ENCODE assay signal across 9 mouse cellular contexts in the genomic region with DNA sequence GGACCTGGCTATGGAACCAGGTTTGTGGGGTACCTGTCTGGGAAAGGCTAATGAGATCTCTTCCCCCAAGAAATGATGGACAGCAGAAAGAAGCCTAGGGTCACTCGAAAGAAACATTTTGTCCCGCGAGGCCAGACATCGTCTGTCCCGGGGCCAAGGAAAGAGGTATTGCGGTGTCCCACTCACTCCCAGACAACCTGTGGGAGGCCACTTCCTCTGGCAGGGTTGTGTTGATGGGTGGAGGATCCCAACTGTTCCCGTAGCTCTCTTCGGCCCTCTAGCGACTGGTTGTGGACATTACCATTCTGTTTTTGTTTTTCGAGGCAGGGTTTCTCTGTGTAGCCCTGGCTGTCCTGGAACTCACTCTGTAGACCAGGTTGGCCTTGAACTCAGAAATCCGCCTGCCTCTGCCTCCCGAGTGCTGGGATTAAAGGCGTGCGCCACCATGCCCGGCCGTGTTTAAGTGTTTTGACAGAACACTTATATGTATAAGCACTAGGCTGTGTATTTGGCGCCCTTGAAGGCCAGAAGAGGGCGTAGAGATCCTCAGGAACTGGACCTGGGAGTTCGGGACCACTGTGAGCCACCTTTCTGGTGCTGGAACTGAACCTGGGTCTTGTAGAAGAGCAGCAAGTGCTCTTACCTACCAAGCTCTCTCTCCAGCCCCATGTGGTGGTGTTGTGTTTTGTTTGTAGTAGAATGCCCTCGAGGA. TPM values are rescaled to one million over a fixed set of nuclear protein-coding genes. Genes with fewer than 3 reads are reported as not detected.
DNase-seq lines count a peak whose midpoint lies in the region; ATAC-seq and TF ChIP-seq lines count a peak whose summit lies in the region.
"Had no signal": no experiment of that assay in that cellular context is flagged by ENCODE, and none has a peak within 500 bp of the region (broad histone marks: within the 10 kb centered on the region; RNA-seq: fewer than 3 reads in every experiment).

No protein-coding gene starts in this region.

- H3K27ac ChIP-seq in thymus, adult 2 months (ENCODE audit: control insufficient read depth, insufficient read depth, low read length): no peak overlapping the region
- H3K27ac ChIP-seq in gastrocnemius, adult 2 months: peak overlapping the region; percentile 79
- H3K27ac ChIP-seq in hindbrain, postnatal 0 days: no peak overlapping the region
- peak overlapping the region; percentile 65; the same call in 1 of the 2 replicates for H3K27ac ChIP-seq in limb, embryonic 10.5 days
- H3K27ac ChIP-seq in midbrain, embryonic 11.5 days (ENCODE audit: low read depth, low read length): no peak overlapping the region
- peak overlapping the region; percentile 63; the same call in 1 of the 2 replicates for H3K27ac ChIP-seq in spleen, adult 2 months (ENCODE audit: insufficient read depth, low read length)

- no peak overlapping the region for H3K9ac ChIP-seq in hindbrain, postnatal 0 days (replicated peaks; ENCODE audit: low read length)
- H3K9ac ChIP-seq in midbrain, embryonic 11.5 days (ENCODE audit: low read length): no peak overlapping the region

- H3K27me3 ChIP-seq in thymus, adult 2 months (ENCODE audit: control insufficient read depth, insufficient read depth, low read length): peaks cover 23% of the 10 kb centered on the region
- peaks cover 34% of the 10 kb centered on the region for H3K27me3 ChIP-seq in hindbrain, postnatal 0 days (ENCODE audit: insufficient read depth, low read length)
- H3K27me3 ChIP-seq in limb, embryonic 10.5 days (ENCODE audit: low read depth, poor library complexity, severe bottlenecking): peaks cover 70% of the 10 kb centered on the region
- peaks cover 37% of the 10 kb centered on the region for H3K27me3 ChIP-seq in midbrain, embryonic 11.5 days (ENCODE audit: control insufficient read depth, insufficient read depth, low read length)
- H3K27me3 ChIP-seq in spleen, adult 2 months (ENCODE audit: control insufficient read depth, insufficient read depth, low read length): peaks cover 24% of the 10 kb centered on the region

- no peak overlapping the region for H3K4me3 ChIP-seq in thymus, adult 2 months (ENCODE audit: control insufficient read depth, insufficient read depth, low read length)
- H3K4me3 ChIP-seq in gastrocnemius, adult 2 months: peak overlapping the region; percentile 81
- H3K4me3 ChIP-seq in hindbrain, postnatal 0 days (ENCODE audit: low read length): peak overlapping the region; percentile 46
- H3K4me3 ChIP-seq in limb, embryonic 10.5 days: peak overlapping the region; percentile 68
- H3K4me3 ChIP-seq in midbrain, embryonic 11.5 days (ENCODE audit: low read depth, low read length): peak overlapping the region; percentile 48
- H3K4me3 ChIP-seq in spleen, adult 2 months (ENCODE audit: extremely low read depth, insufficient read depth, insufficient read length): peak overlapping the region; percentile 48; the same call in 1 of the 2 replicates

- TF ChIP-seq CTCF in thymus, adult 2 months (IDR thresholded peaks at IDR 0.05; ENCODE audit: borderline replicate concordance, control insufficient read depth, extremely low read depth, insufficient read depth, low read length, poor library complexity): peak; percentile 41; the same call in 1 of the 2 replicates
- TF ChIP-seq CTCF in gastrocnemius, adult 2 months (IDR thresholded peaks at IDR 0.05): peak; percentile 77
- TF ChIP-seq CTCF in hindbrain, postnatal 0 days (IDR thresholded peaks at IDR 0.05; ENCODE audit: low read depth): peak; percentile 87
- peak; percentile 29; the same call in 1 of the 2 replicates for TF ChIP-seq CTCF in spleen, adult 2 months (IDR thresholded peaks at IDR 0.05; ENCODE audit: extremely low read depth, insufficient read depth, insufficient read length, insufficient replicate concordance)

- ATAC-seq in hindbrain, postnatal 0 days: peak; percentile 33; the same call in 1 of the 2 replicates
- ATAC-seq in midbrain, embryonic 11.5 days (ENCODE audit: low FRiP score): peak; percentile 14; the same call in 1 of the 2 replicates

- peak overlapping the region; percentile 86 for H3K4me2 ChIP-seq in hindbrain, postnatal 0 days (ENCODE audit: low read depth, low read length)
- peak overlapping the region; percentile 87 for H3K4me2 ChIP-seq in midbrain, embryonic 11.5 days

- DNase-seq in thymus, adult 2 months: peak; percentile 60
- no peak for DNase-seq in thymus, adult 18-20 months
- DNase-seq in cerebellum, postnatal 25 days: peak; percentile 83
- DNase-seq in gastrocnemius, adult 2 months: peak; percentile 74
- DNase-seq in hindbrain, postnatal 0 days (ENCODE audit: low spot score): peak; percentile 85
- DNase-seq in limb, embryonic 10.5 days (ENCODE audit: low spot score): peak; percentile 81
- peak; percentile 97 for DNase-seq in midbrain, embryonic 11.5 days (ENCODE audit: low spot score, missing footprints)
- DNase-seq in spleen, adult 2 months (ENCODE audit: low read depth in 1 of 2, low spot score in 2 of 2): peak in 1 of 2 experiments; percentile 26

- intact Hi-C loops in gastrocnemius, adult 2 months (cut with DNase I): loop anchor here (1.0 kb wide), 1 partner anchor 33 kb away; no protein-coding TSS in a partner anchor

- no peak for TF ChIP-seq POLR2A in thymus, adult 2 months (IDR thresholded peaks at IDR 0.05; ENCODE audit: control insufficient read depth, extremely low read depth, insufficient read depth, low read length, poor library complexity)
- no peak for TF ChIP-seq POLR2A in spleen, adult 2 months (IDR thresholded peaks at IDR 0.05; ENCODE audit: low read depth, low read length)

- H3K9me3 ChIP-seq in hindbrain, postnatal 0 days (ENCODE audit: low read length): no peaks in the 10 kb centered on the region
- H3K9me3 ChIP-seq in limb, embryonic 10.5 days (replicated peaks): no peaks in the 10 kb centered on the region
- H3K9me3 ChIP-seq in midbrain, embryonic 11.5 days (ENCODE audit: control insufficient read depth, low read length): no peaks in the 10 kb centered on the region

- H3K36me3 ChIP-seq in thymus, adult 2 months (ENCODE audit: control insufficient read depth, insufficient read depth, low read length): 0 out of 2 replicates have a peak, but pooled peaks cover 2% of the 10 kb centered on the region
- peaks cover 12% of the 10 kb centered on the region for H3K36me3 ChIP-seq in hindbrain, postnatal 0 days (ENCODE audit: insufficient read depth, low read length)
- H3K36me3 ChIP-seq in limb, embryonic 10.5 days: peaks cover 22% of the 10 kb centered on the region
- H3K36me3 ChIP-seq in midbrain, embryonic 11.5 days (ENCODE audit: control insufficient read depth, insufficient read depth, low read length): peaks cover 9% of the 10 kb centered on the region
- H3K36me3 ChIP-seq in spleen, adult 2 months (ENCODE audit: control insufficient read depth, insufficient read depth, low read length): peaks cover 12% of the 10 kb centered on the region

- 21% methylated on average over 20 of the region's 20 CpGs for whole genome bisulfite sequencing in thymus, adult 2 months
- 22% methylated on average over 20 of the region's 20 CpGs for WGBS in hindbrain, postnatal 0 days
- WGBS in limb, embryonic 10.5 days: 20% methylated on average over 20 of the region's 20 CpGs
- WGBS in midbrain, embryonic 11.5 days: 21% methylated on average over 20 of the region's 20 CpGs
- WGBS in spleen, adult 2 months: 19% methylated on average over 20 of the region's 20 CpGs

- H3K4me1 ChIP-seq in thymus, adult 2 months (replicated peaks; ENCODE audit: control insufficient read depth, insufficient read depth, low read length): peaks cover 15% of the 10 kb centered on the region
- peaks cover 36% of the 10 kb centered on the region for H3K4me1 ChIP-seq in hindbrain, postnatal 0 days (ENCODE audit: insufficient read depth, low read length)
- peaks cover 57% of the 10 kb centered on the region for H3K4me1 ChIP-seq in limb, embryonic 10.5 days
- peaks cover 36% of the 10 kb centered on the region for H3K4me1 ChIP-seq in midbrain, embryonic 11.5 days (ENCODE audit: control insufficient read depth, insufficient read depth, low read length)
- H3K4me1 ChIP-seq in spleen, adult 2 months (ENCODE audit: control insufficient read depth, insufficient read depth, insufficient read length): peaks cover 16% of the 10 kb centered on the region

RNA-seq across cellular contexts. Expression of gene Sphk1, which starts 3.6 kb away (rescaled TPM):
- 12.9 and 15.7 TPM in 2 replicates for polyA plus RNA-seq in thymus, adult 2 months (2012; rRNA removed)
- total RNA-seq in gastrocnemius, adult 2 months (2021): 1 to 10 TPM in 1 of 2 experiments, under 1 TPM in 1; 0.36 to 1.7 TPM
- total RNA-seq in hindbrain, postnatal 0 days (2014; rRNA removed): 25.5 and 29.7 TPM in 2 replicates
- 17.9 and 20.4 TPM in 2 replicates for polyA plus RNA-seq in hindbrain, postnatal 0 days (2015; fragmentation: Nextera tagmentation; extraction: Ambion mirVana)
- 0.30 and 0.54 TPM in 2 replicates for polyA plus RNA-seq in limb, embryonic 10.5 days (2016; fragmentation: Nextera tagmentation; extraction: Ambion mirVana)
- 7.1 and 8.3 TPM in 2 replicates for polyA plus RNA-seq in midbrain, embryonic 11.5 days (2014; fragmentation: Nextera tagmentation; extraction: Ambion mirVana)
- polyA plus RNA-seq in spleen, adult 2 months (2012; rRNA removed): 15.5 and 21.4 TPM in 2 replicates

RNA-seq across cellular contexts. Expression of gene Prpsap1, which starts 40.3 kb away (rescaled TPM):
- 86.0 and 132 TPM in 2 replicates for polyA plus RNA-seq in thymus, adult 2 months (2012; rRNA removed)
- total RNA-seq in gastrocnemius, adult 2 months (2021): 10 to 100 TPM; 14.2 to 15.1 TPM
- 99.7 and 105 TPM in 2 replicates for total RNA-seq in hindbrain, postnatal 0 days (2014; rRNA removed)
- 148 and 150 TPM in 2 replicates for polyA plus RNA-seq in hindbrain, postnatal 0 days (2015; fragmentation: Nextera tagmentation; extraction: Ambion mirVana)
- polyA plus RNA-seq in limb, embryonic 10.5 days (2016; fragmentation: Nextera tagmentation; extraction: Ambion mirVana): 203 and 209 TPM in 2 replicates
- 173 and 183 TPM in 2 replicates for polyA plus RNA-seq in midbrain, embryonic 11.5 days (2014; fragmentation: Nextera tagmentation; extraction: Ambion mirVana)
- polyA plus RNA-seq in spleen, adult 2 months (2012; rRNA removed): 62.1 and 95.5 TPM in 2 replicates

RNA-seq across cellular contexts. Expression of gene Ube2o, which starts 46.9 kb away (rescaled TPM):
- 26.5 and 27.1 TPM in 2 replicates for polyA plus RNA-seq in thymus, adult 2 months (2012; rRNA removed)
- 10 to 100 TPM; 19.4 to 22.9 TPM for total RNA-seq in gastrocnemius, adult 2 months (2021)
- total RNA-seq in hindbrain, postnatal 0 days (2014; rRNA removed): 101 and 112 TPM in 2 replicates
- 31.3 and 31.9 TPM in 2 replicates for polyA plus RNA-seq in hindbrain, postnatal 0 days (2015; fragmentation: Nextera tagmentation; extraction: Ambion mirVana)
- 12.7 and 16.4 TPM in 2 replicates for polyA plus RNA-seq in limb, embryonic 10.5 days (2016; fragmentation: Nextera tagmentation; extraction: Ambion mirVana)
- polyA plus RNA-seq in midbrain, embryonic 11.5 days (2014; fragmentation: Nextera tagmentation; extraction: Ambion mirVana): 13.6 and 18.7 TPM in 2 replicates
- 42.3 and 77.3 TPM in 2 replicates for polyA plus RNA-seq in spleen, adult 2 months (2012; rRNA removed)

RNA-seq across cellular contexts. Expression of gene Aanat, which starts 51.9 kb away (rescaled TPM):
- not detected in 2 replicates for polyA plus RNA-seq in thymus, adult 2 months (2012; rRNA removed)
- not detected for total RNA-seq in gastrocnemius, adult 2 months (2021)
- 0.68 TPM in 1 of 2 replicates, not detected in the other for total RNA-seq in hindbrain, postnatal 0 days (2014; rRNA removed)
- polyA plus RNA-seq in hindbrain, postnatal 0 days (2015; fragmentation: Nextera tagmentation; extraction: Ambion mirVana): 0.46 and 0.81 TPM in 2 replicates
- polyA plus RNA-seq in limb, embryonic 10.5 days (2016; fragmentation: Nextera tagmentation; extraction: Ambion mirVana): not detected in 2 replicates
- not detected in 2 replicates for polyA plus RNA-seq in midbrain, embryonic 11.5 days (2014; fragmentation: Nextera tagmentation; extraction: Ambion mirVana)
- polyA plus RNA-seq in spleen, adult 2 months (2012; rRNA removed): not detected in 2 replicates
- total RNA-seq: adrenal gland, postnatal 4 days had no signal

Comparison
In these comparisons a context has a peak if more than half of its experiments do, and no peak if none do; other contexts are left out.
1. DNase-seq: peak in thymus, adult 2 months (single experiment), cerebellum, postnatal 25 days (2 of 2), gastrocnemius, adult 2 months (single experiment), hindbrain, postnatal 0 days (single experiment), limb, embryonic 10.5 days (single experiment) and midbrain, embryonic 11.5 days (single experiment); none in thymus, adult 18-20 months (0 of 2).
2. H3K27ac ChIP-seq: peak in gastrocnemius, adult 2 months (single experiment), limb, embryonic 10.5 days (single experiment) and spleen, adult 2 months (single experiment); none in thymus, adult 2 months (single experiment), hindbrain, postnatal 0 days (single experiment) and midbrain, embryonic 11.5 days (single experiment).
3. CTCF ChIP-seq: peak in every context shown above with its lines; median percentile 87 in hindbrain, postnatal 0 days; 77 in gastrocnemius, adult 2 months; 41 in thymus, adult 2 months; 29 in spleen, adult 2 months.